Mouse (Mus musculus): ENCODE results near the gene Smndc1.

Gene Smndc1

GRCm38 (mm10) chr19:53335241-53335640, 55.1 kb downstream of the Smndc1 start:
- no peak for DNase-seq

GRCm38 (mm10) chr19:53333730-53334129, 56.6 kb downstream of the Smndc1 start:
- DNase-seq = no peak

- no peak for DNase-seq
These were observed 58.4 kb downstream of the Smndc1 start for GRCm38 (mm10) chr19:53331882-53332500.

GRCm38 (mm10) chr19:53329992-53330381, 60.4 kb downstream of the Smndc1 start:
- peak; percentile 91 for DNase-seq
